Mouse (Mus musculus) midbrain, embryonic 15.5 days (tissue): ENCODE data around the gene Gm10799. TPM values are rescaled to one million over a fixed set of nuclear protein-coding genes. Genes with fewer than 3 reads are reported as not detected.
"Not testable (repeated sequence)": the region's sequence is repeated elsewhere in the genome, so short reads cannot be mapped to it uniquely, and the experiment has no call there.

Experiments
- ATAC-seq: fragments of 200-750 bp; cut with Nextera tagmentation; replicated peaks from 2 replicates; pipeline ENCODE4 v1.8.0; 2017; ENCODE audit warnings: moderate TSS enrichment
- H3K27ac ChIP-seq: fragments of 300-500 bp; sonication (generic); 2 replicates; pipeline ENCODE4 v1.5.1; 2015; ENCODE audit warnings: mild to moderate bottlenecking, inconsistent platforms
- H3K27me3 ChIP-seq: fragments of 300-500 bp; sonication (generic); replicated peaks from 2 replicates; pipeline ENCODE4 v1.6.1; 2015; ENCODE audit warnings: inconsistent platforms
- H3K36me3 ChIP-seq: fragments of 300-500 bp; sonication (generic); replicated peaks from 2 replicates; pipeline ENCODE4 v1.6.1; 2015; ENCODE audit warnings: inconsistent platforms
- H3K4me1 ChIP-seq: fragments of 300-500 bp; sonication (generic); 2 replicates; pipeline ENCODE4 v1.6.1; 2015; ENCODE audit warnings: inconsistent platforms
- H3K4me2 ChIP-seq: fragments of 300-500 bp; sonication (generic); 2 replicates; pipeline ENCODE4 v1.6.1; 2015; ENCODE audit warnings: inconsistent platforms, mild to moderate bottlenecking, moderate library complexity
- H3K4me3 ChIP-seq: fragments of 300-500 bp; sonication (generic); 2 replicates; pipeline ENCODE4 v1.5.1; 2015; ENCODE audit warnings: mild to moderate bottlenecking, inconsistent platforms
- H3K9ac ChIP-seq: fragments of 300-500 bp; sonication (generic); 2 replicates; pipeline ENCODE4 v1.6.1; 2015; ENCODE audit warnings: mild to moderate bottlenecking, inconsistent platforms
- H3K9me3 ChIP-seq: fragments of 300-500 bp; sonication (generic); 2 replicates; pipeline ENCODE4 v1.6.1; 2016; ENCODE audit warnings: inconsistent platforms
- WGBS: fragments of 180-500 bp; shearing (Covaris S2); methylation state at CpG from one replicate; pipeline ENCODE4 v1.1.7; 2015; ENCODE audit warnings: mixed read lengths; 5-methylcytosine and 5-hydroxymethylcytosine counted together
- polyA plus RNA-seq: library from polyadenylated mRNA; unstranded; fragments of >200 nt; fragmentation: Nextera tagmentation; extraction: Ambion mirVana; gene quantifications from 2 replicates; pipeline ENCODE4 v1.2.1, GENCODE M21; 2015

The Gm10799 gene
- not detected in 2 replicates for polyA plus RNA-seq

DNA sequence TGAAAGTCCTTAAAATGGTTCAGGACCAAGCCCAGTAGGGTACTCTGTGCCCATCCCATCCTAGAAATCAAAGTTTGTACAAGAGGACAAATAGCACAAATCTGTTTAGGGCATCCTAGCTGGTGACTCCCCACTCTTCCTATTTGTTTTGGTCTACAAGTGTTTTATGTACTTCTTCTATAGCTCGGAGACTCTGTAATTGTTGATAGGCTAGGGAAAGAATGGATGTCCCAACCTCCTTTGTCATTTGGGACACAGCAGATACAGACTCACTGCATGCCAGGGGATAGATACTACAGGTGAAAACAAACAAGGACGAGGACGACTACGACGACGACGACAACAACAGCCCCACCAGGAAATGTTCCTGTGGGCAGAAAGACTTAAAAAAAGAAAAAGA lies at the start of gene Gm10799:
Gene Gm10799, minus strand, starts transcription at position 101 of the 400 bp plus-strand sequence.
- 89% methylated on average over 7 of the region's 7 CpGs for WGBS
- not testable (repeated sequence) for H3K9me3 ChIP-seq, H3K9ac ChIP-seq, H3K27ac ChIP-seq, H3K36me3 ChIP-seq, H3K4me1 ChIP-seq, H3K4me3 ChIP-seq, H3K4me2 ChIP-seq, H3K27me3 ChIP-seq, ATAC-seq

DNA sequence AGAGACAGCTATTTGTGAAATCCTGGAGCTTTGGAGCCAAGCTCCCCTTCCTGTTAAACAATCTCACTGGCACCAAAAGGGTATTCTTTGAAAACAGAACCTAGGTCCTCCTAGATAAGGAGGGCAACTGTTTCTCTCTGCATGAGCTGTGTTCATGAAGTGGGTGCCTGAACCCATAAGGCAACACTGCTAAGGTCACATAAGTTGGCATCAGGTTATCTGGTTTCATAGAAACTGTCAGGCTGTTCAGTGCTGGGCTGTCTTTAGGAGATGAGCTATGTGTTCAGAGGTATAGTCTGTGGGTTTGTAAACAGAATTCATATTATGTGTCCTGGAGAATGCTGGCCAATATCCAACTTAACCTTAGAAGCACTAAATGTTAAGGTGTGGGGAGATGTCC lies 48.8 kb upstream of the Gm10799 start:
- not testable (repeated sequence) for ATAC-seq, H3K27me3 ChIP-seq, H3K4me1 ChIP-seq

DNA sequence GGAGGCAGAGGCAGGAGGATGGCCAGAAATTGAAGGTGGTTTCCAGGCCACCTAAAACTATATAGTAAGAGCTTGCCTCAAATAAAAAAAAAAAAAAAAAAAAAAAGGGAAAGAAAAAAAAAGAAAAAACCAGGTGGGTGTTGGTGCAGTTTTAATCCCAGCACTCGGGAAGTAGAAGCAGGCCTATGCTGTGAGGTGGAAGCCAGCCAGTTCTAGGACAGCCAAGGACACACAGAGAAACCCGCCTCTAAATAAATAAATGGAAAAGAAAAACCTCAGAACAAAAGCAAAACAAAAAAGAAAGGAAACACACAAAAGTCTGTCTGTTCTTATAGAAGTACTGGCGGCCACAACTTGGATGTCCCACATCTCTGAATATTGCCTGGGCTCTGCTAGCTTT lies 46.5 kb upstream of the Gm10799 start:
- ATAC-seq, result no peak

More for the DNA sequence above, 48.8 kb upstream of the Gm10799 start:
- not testable (repeated sequence) for H3K9ac ChIP-seq, H3K36me3 ChIP-seq, H3K4me3 ChIP-seq, H3K27ac ChIP-seq, H3K4me2 ChIP-seq, H3K9me3 ChIP-seq

GRCm38 (mm10) chr2:104113563-104113962 lies 45.2 kb upstream of the Gm10799 start:
- not testable (repeated sequence) for H3K9ac ChIP-seq, H3K9me3 ChIP-seq, H3K36me3 ChIP-seq, ATAC-seq, H3K27ac ChIP-seq, H3K4me1 ChIP-seq, H3K4me2 ChIP-seq, H3K4me3 ChIP-seq, H3K27me3 ChIP-seq

More for the DNA sequence above, 46.5 kb upstream of the Gm10799 start:
- no peaks in the 10 kb centered on the region for H3K27me3 ChIP-seq
- H3K4me2 ChIP-seq, result no peak overlapping the region
- no peaks in the 10 kb centered on the region for H3K36me3 ChIP-seq
- no peaks in the 10 kb centered on the region for H3K4me1 ChIP-seq
- no peak overlapping the region for H3K9ac ChIP-seq
- H3K27ac ChIP-seq, result no peak overlapping the region
- 79% methylated on average over 3 of the region's 3 CpGs for WGBS
- no peak overlapping the region for H3K4me3 ChIP-seq
- H3K9me3 ChIP-seq, result no peaks in the 10 kb centered on the region

DNA sequence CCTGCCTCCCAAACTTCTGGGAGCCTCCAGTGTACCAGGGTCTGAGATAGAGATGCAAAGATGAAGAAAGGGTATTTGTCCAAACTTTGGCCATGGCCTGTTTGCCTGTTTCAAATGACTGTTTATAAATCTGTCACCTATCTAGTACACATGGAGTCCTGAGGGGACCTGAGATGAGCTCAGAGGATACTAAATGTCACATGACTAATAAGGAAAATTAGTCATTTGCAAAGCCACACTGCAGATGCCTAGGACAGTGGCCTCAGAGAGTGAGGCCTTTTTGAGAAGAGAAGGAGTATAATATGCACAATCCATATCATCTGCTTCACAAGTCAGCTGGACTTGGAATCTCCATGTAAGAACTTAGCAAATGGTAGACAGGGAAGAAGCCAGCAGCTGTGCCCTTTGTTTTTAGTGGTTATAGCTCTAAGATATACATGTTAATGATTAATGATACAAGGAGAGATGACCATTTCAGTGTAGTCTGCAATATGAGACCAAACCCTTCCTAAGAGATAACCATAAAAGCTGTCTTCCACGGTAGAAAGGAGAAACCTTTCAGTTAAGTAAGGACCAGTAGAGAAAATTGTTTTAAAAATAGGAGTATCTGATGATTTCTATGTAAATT lies 42.9 kb upstream of the Gm10799 start:
- WGBS, result 100% methylated on average over 1 of the region's 1 CpGs
- H3K4me2 ChIP-seq, H3K4me3 ChIP-seq, H3K27me3 ChIP-seq, H3K36me3 ChIP-seq, ATAC-seq, H3K9me3 ChIP-seq, H3K9ac ChIP-seq, H3K27ac ChIP-seq, H3K4me1 ChIP-seq: not testable (repeated sequence)

- Histone ChIP-seq H3K9me3 (no peaks in the 10 kb centered on the region), H3K9ac (no peak overlapping the region), H3K4me1 (no peaks in the 10 kb centered on the region), H3K27me3 (no peaks in the 10 kb centered on the region), H3K4me3 (no peak overlapping the region), H3K27ac (no peak overlapping the region), H3K4me2 (no peak overlapping the region), H3K36me3 (no peaks in the 10 kb centered on the region)
- no peak for ATAC-seq
- WGBS, result 94% methylated on average over 4 of the region's 4 CpGs
Measured at GRCm38 (mm10) chr2:104110031-104110430, 41.7 kb upstream of the Gm10799 start.

- Histone ChIP-seq H3K4me2 (no peak overlapping the region), H3K27ac (no peak overlapping the region), H3K9me3 (no peaks in the 10 kb centered on the region), H3K27me3 (no peaks in the 10 kb centered on the region), H3K9ac (no peak overlapping the region), H3K4me1 (no peaks in the 10 kb centered on the region), H3K4me3 (no peak overlapping the region), H3K36me3 (no peaks in the 10 kb centered on the region)
- no peak for ATAC-seq
- WGBS, result 75% methylated on average over 2 of the region's 2 CpGs
Measured at GRCm38 (mm10) chr2:104109528-104109927, 41.2 kb upstream of the Gm10799 start.

GRCm38 (mm10) chr2:104109021-104109420 lies 40.7 kb upstream of the Gm10799 start:
- H3K36me3 ChIP-seq, ATAC-seq, H3K9me3 ChIP-seq, H3K4me3 ChIP-seq, H3K27me3 ChIP-seq, H3K4me1 ChIP-seq, H3K27ac ChIP-seq, H3K4me2 ChIP-seq, H3K9ac ChIP-seq: not testable (repeated sequence)
- 86% methylated on average over 2 of the region's 2 CpGs for WGBS

DNA sequence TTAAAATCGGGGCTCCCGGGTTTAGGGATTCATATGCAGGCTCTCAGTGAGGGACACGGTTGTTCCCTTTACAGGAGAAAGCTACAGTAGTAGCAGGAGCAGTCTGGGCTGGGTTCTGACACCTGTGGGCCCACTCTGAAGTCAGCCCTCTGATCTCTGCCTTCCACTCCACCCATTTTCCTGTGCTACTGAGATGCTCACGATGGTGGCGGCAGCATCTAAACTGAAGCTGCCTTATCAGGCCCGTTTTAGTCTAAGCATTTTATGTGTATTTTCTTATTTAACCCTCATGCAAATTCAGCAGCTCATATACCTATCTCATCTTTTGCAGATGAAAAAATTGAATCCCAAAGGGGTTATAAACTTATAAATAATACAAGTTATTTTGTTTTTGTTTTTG lies 36.5 kb upstream of the Gm10799 start:
- ATAC-seq, result no peak
- Histone ChIP-seq H3K4me1 (no peaks in the 10 kb centered on the region), H3K27ac (no peak overlapping the region), H3K36me3 (no peaks in the 10 kb centered on the region), H3K9me3 (no peaks in the 10 kb centered on the region), H3K4me2 (no peak overlapping the region), H3K9ac (no peak overlapping the region), H3K27me3 (no peaks in the 10 kb centered on the region), H3K4me3 (no peak overlapping the region)
- WGBS, result 92% methylated on average over 6 of the region's 6 CpGs

GRCm38 (mm10) chr2:104099946-104100345 lies 31.6 kb upstream of the Gm10799 start:
- no peak for ATAC-seq
- 19% methylated on average over 1 of the region's 1 CpGs for WGBS
- H3K9ac ChIP-seq, result no peak overlapping the region
- H3K27ac ChIP-seq, result no peak overlapping the region
- H3K4me2 ChIP-seq, result no peak overlapping the region
- no peaks in the 10 kb centered on the region for H3K9me3 ChIP-seq
- H3K27me3 ChIP-seq, result no peaks in the 10 kb centered on the region
- H3K36me3 ChIP-seq, result no peaks in the 10 kb centered on the region
- peaks cover 10% of the 10 kb centered on the region; the same call in 1 of the 2 replicates for H3K4me1 ChIP-seq
- no peak overlapping the region for H3K4me3 ChIP-seq

- no peak overlapping the region for H3K9ac ChIP-seq
- no peak overlapping the region for H3K4me3 ChIP-seq
- no peaks in the 10 kb centered on the region for H3K27me3 ChIP-seq
- no peak overlapping the region for H3K4me2 ChIP-seq
- H3K36me3 ChIP-seq, result no peaks in the 10 kb centered on the region
- ATAC-seq, result no peak
- no peak overlapping the region for H3K27ac ChIP-seq
- 96% methylated on average over 2 of the region's 2 CpGs for WGBS
- H3K4me1 ChIP-seq, result peaks cover 10% of the 10 kb centered on the region; the same call in 1 of the 2 replicates
- H3K9me3 ChIP-seq, result no peaks in the 10 kb centered on the region
Measured at GRCm38 (mm10) chr2:104099231-104099585, 30.9 kb upstream of the Gm10799 start.

GRCm38 (mm10) chr2:104098529-104099230 lies 30.3 kb upstream of the Gm10799 start:
- ATAC-seq, result no peak
- no peak overlapping the region for H3K4me3 ChIP-seq
- 45% methylated on average over 3 of the region's 3 CpGs for WGBS
- peaks cover 10% of the 10 kb centered on the region; the same call in 1 of the 2 replicates for H3K4me1 ChIP-seq
- no peaks in the 10 kb centered on the region for H3K36me3 ChIP-seq
- H3K9ac ChIP-seq, result no peak overlapping the region
- no peaks in the 10 kb centered on the region for H3K27me3 ChIP-seq
- H3K4me2 ChIP-seq, result no peak overlapping the region
- no peak overlapping the region for H3K27ac ChIP-seq
- no peaks in the 10 kb centered on the region for H3K9me3 ChIP-seq

DNA sequence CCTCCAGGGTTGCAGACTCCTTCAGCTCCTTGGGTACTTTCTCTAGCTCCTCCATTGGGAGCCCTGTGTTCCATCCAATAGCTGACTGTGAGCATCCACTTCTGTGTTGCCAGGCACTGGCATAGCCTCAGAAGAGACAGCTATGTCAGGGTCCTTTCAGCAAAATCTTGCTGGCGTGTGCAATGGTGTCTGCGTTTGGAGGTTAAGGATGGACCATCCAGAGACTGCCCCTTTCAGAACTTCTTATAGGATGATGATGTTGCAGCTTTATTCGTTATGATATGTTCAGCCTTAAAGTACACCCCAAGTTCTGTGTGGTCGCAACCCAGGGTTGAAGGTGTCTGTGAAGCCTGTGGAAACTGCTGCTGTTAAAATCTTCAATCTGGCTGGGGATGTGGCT lies 29.0 kb upstream of the Gm10799 start:
- not testable (repeated sequence) for H3K9ac ChIP-seq, ATAC-seq, H3K4me1 ChIP-seq, H3K4me3 ChIP-seq, H3K27ac ChIP-seq, H3K4me2 ChIP-seq, H3K27me3 ChIP-seq, H3K9me3 ChIP-seq, H3K36me3 ChIP-seq
- WGBS, result 89% methylated on average over 4 of the region's 4 CpGs
